Mouse (Mus musculus) cerebellum, adult 2 months (tissue): ENCODE measurements around the gene Pip4k2b.

Experiments
- CTCF ChIP-seq: fragments of 200-500 bp; IDR thresholded peaks from 2 replicates; pipeline ENCODE4 v1.5.1; 2011; ENCODE audit warnings: low read depth, mild to moderate bottlenecking, control low read depth, low read length, moderate library complexity, borderline replicate concordance; ENCODE audit not compliant: insufficient read depth
- POLR2A ChIP-seq: fragments of 200-500 bp; IDR thresholded peaks from 2 replicates; pipeline ENCODE4 v1.6.1; 2011; ENCODE audit warnings: low read length, control low read depth, borderline replicate concordance; ENCODE audit not compliant: insufficient read depth

DNA sequence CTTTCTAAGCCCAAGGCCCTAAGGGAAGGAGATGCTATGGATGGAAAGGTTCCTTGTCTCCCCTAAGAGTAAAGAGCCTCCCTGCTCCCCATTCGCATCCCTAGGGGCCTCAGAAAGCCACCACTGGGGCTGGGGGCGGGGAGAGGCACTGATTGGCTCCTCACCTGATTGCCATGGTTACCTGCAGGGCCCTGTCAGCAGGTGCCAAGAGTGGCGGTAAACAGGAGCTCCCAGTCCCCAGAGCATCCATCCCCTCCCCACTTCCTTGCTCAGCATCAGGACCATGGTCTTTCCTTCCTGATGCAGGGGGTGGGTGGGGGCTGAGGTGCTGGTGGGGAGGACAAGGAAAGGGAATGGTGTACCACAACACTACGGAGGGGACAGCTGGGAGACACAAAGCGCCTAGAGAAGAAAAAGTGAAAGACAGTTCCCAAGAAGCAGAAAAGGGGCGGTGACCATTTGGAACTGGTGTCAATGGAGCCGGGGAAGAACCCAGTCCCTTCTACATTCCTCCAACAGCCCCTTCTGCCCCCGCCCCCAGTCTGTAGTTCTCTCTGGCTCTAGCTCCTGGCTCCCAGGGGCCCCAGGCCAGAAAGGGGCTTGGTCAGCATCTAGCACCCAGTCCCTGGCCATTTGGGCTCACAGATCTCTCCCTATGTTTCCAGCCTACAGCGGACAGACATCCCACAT is 48.6 kb downstream of the Pip4k2b start:
- TF ChIP-seq CTCF (no peak), POLR2A (no peak)
